Mouse (Mus musculus): ENCODE results near the gene Smim6. TPM values are rescaled to one million over a fixed set of nuclear protein-coding genes. Genes with fewer than 3 reads are reported as not detected.

Gene Smim6
- total RNA-seq, 2 experiments from 2014 or later = not detected

- intact Hi-C loops (cut with DNase I; ENCODE audit: low total_unique reads) = no loop called here
- DNase-seq = peak; percentile 65
Observed at GRCm38 (mm10) chr11:115899486-115900266, 12.1 kb upstream of the Smim6 start, which contains the start of gene Smim5. Smim5 (plus strand) TSS chr11:115899966.

DNA sequence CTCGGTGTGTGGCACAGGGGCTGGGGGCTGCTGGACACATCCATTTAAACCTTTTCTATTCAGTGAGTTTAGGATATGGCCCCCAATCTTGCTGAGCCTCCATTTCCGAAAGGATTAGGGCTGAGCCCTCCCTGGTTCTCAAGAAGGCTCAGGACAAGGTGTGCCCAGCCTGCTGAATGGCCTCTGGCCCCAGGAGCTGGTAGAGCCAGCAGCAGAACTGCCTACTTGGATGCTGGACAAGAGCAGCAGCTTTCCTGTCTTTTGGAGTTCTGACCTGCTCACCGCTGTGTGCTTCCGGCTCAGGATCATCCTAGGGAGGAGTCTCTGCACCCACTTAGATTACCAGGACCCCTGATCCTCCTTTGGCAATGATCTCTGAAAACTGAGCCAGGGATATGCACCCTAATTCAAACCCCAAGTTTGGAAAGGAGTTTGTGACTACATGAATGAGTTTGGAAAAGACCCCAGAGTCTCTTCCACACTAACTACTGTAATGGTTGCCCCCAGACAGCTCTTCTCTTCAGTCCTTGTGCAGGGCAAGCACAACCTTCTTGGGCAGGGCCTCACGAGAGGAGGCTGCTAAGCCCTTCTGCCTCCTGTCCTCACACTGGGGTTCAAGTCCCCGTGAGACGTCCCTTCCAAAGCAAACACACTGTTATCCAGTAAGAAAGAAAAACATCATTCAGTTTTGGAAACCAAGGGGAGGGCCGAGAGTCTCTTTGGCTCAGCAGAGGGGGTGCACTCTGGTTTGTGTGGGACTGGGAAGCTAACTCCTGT, 11.1 kb upstream of the Smim6 start:
- no peak for DNase-seq
- intact Hi-C loops (cut with DNase I; ENCODE audit: low total_unique reads) = no loop called here

DNA sequence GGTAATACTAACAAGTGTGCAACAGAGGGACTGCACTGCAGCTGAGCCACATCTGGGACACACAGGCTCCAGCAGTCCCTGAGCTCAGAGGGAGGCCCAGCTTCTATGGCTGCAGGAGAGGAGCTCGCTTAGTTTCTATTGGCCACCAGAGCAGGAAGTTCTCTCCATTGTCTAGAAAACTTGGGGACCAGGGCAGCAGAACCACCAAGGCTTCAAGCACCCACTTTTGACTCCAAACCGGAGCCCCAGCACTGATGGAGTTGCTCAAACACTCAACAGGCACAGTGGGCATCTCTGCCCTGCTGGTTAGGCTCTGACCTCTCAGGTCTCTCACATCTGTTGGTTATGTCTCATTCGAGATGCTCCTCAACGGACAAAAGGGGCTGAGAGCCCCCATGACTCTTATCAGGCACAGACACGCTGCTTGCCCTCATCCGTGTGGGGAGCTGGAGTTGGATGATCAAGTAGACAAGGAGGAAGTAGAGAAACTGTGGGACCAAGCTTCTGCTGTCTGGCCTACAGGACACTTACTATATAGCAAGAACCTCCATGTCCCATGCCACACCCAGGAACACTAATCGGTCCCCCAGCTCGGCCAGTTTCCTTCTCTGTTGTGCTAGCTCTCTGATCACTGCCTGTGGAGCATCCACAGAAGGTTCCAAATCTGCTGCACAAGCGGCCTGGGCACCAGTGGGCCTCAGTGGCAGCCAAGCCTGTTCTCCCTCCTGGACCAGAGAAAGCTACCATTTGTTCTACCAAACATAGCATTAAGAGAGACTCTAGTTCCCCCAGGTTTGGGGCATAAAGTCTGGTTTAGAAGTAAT, 10.3 kb upstream of the Smim6 start:
- intact Hi-C loops (cut with DNase I; ENCODE audit: low total_unique reads) = no loop called here
- no peak for DNase-seq

GRCm38 (mm10) chr11:115902177-115902576, 9.6 kb upstream of the Smim6 start:
- intact Hi-C loops (cut with DNase I; ENCODE audit: low total_unique reads) = no loop called here
- DNase-seq = no peak

DNA sequence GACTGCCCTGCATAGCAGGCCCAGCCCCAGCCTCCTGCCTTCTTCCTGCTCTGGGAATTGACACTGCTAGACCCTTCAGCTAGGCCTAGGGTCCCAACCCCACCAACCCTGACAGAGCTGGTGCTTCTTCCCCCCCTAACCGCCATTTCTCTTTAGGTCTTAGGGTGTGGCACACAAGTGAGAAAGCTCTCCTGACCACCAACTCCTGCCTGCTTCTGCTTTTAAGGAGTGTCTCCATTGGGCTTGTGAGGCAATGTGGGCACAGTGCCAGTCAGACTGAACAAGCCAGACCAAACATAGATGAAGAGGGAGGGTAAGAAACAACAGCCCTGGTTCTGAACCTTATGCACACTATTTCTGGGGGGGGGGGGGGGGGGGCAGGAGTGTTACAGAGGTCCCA, 9.0 kb upstream of the Smim6 start:
- DNase-seq = peak; percentile 56
- intact Hi-C loops (cut with DNase I; ENCODE audit: low total_unique reads) = no loop called here

DNA sequence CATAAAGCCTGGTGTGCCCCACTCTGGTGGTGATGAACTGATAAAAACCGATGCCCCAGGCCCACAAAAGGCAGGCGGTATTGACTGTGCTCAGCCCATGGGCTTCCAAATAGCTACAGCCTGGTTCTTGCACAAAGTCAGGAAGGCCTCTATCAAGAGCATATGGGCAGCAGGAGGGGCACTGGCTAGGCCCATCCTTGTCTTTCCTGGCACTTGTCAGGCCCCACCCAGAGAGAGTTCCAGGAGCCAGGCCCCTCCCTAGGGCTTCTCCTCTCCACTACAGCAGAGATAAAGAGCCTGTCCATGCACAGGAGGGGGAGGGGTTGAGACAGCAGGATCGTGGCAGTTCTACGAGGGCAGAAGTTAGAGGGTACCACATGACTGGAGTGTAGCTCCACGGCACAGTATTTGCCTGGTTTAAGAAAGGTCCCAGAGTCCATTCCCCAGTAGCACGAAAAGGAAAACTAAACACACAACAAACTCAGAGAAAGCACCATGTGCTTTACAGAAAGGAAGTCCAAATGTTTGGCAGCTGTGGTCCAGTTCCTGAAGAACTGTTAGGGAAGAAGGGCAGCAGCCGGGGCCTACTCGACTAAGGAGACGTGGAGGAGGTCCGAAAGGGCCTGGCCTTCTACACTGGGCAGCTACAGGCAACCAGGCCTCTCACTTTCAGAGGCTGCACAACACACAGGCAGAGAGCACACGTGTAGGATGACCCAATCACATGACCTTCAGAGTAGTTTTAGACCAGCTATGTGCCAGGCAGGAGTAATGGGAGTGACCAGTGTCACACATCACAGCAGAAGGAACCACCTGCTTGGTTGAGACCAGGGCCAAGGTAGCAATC, 8.2 kb upstream of the Smim6 start:
- no peak for DNase-seq
- intact Hi-C loops (cut with DNase I; ENCODE audit: low total_unique reads) = no loop called here

DNA sequence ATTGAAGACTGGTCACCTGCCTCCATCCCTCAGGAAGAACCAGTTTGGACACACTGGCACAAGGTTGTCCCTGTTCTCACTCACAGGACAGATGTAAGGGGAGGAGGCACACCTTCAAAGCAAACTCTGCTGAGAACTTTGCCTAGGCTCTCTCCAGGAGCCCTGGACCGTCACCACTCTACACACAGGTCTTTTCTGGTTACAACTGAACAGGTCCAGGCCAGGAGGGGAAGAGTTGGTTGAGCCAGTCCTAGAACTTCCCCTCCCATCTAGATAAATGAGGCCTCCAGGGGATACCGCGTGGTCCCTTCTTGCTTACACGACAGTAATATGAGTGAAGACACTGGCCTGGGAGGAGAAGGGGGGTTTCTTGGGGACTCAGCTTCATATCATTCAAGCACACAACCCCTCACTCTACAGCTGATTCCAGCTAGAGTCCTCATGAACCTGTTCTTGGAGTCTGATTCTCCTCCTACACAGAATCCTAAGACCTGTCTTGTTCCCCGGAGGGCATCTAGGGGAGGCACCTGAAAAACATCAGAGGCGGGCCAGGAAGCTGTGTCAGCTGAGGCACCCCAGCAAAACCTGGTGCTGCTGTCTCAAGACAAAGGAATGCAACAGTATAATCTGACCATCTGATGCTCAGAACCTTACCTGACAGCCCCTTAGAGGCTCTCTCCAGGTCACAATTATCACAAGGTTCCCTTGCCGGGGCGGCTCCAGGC, 7.4 kb upstream of the Smim6 start:
- intact Hi-C loops (cut with DNase I; ENCODE audit: low total_unique reads) = no loop called here
- no peak for DNase-seq

DNA sequence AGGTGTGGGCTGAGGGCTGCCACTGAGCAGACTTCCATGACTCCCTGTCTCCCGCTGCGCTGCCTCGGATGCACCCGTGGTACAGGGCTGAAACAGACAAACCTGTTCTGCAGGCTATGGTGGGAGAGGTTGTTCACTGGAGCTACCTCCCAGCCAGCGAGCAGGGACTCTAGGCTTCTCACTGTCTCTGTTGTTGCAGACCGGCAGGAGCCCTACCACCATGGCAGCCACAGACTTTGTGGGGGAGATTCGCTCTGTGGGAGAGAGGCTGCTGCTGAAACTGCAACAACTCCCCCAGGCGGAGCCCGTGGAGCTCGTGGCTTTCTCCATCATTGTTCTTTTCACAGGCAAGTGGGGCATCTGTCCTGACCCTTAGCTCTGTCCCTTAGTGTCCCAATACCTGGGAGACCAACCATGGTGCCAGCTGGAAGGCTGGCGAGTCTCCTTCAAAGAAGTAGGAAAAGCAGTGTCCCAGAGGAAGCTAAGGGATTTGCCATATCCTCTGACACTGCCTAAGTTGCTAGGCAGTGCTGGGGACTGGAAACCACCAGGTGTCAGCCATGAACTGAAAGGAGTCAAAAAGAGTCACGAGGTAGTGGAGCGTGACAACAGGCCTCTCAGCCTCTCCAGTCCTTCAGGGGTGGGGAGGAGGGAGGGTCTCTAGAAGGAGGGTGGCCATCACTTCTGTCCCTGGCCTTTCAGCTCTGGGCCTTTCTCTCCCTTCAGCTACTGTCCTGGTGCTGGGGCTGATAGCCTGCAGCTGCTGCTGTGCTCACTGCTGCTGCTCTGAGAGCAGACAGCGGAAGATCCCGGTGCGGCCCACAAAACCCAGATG, 6.6 kb upstream of the Smim6 start:
- intact Hi-C loops (cut with DNase I; ENCODE audit: low total_unique reads) = no loop called here
- no peak for DNase-seq

DNA sequence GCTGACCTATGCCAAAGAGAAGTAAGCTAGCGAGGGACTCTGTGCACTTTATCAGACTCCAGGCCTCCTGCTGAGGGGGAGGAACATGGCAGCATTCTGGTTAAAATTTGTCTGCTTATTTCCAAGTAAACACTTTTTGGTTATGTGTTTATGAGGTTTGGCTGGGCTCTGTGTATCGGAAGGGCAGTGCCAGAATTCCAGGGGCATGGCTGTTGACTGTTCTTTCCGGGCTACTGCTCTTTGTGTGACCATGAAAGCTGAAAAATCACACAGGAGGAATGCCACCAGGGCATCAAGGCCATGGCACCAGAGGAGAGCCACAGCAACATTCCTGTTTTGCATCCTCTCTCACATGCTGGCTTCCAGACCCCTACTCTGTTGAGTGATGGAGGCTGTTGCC, 5.7 kb upstream of the Smim6 start:
- DNase-seq = no peak
- intact Hi-C loops (cut with DNase I; ENCODE audit: low total_unique reads) = no loop called here

- no peak for DNase-seq
- intact Hi-C loops (cut with DNase I; ENCODE audit: low total_unique reads) = no loop called here
Observed at GRCm38 (mm10) chr11:115906521-115906920, 5.3 kb upstream of the Smim6 start.

- intact Hi-C loops (cut with DNase I; ENCODE audit: low total_unique reads) = no loop called here
- DNase-seq = no peak
Observed at GRCm38 (mm10) chr11:115911134-115911561, 669 bp upstream of the Smim6 start.

- no peak for DNase-seq
- intact Hi-C loops (cut with DNase I; ENCODE audit: low total_unique reads) = no loop called here
Observed at GRCm38 (mm10) chr11:115916579-115916978, 4.8 kb downstream of the Smim6 start.

- intact Hi-C loops (cut with DNase I; ENCODE audit: low total_unique reads) = no loop called here
- no peak for DNase-seq
Observed at GRCm38 (mm10) chr11:115918637-115919036, 6.8 kb downstream of the Smim6 start.

DNA sequence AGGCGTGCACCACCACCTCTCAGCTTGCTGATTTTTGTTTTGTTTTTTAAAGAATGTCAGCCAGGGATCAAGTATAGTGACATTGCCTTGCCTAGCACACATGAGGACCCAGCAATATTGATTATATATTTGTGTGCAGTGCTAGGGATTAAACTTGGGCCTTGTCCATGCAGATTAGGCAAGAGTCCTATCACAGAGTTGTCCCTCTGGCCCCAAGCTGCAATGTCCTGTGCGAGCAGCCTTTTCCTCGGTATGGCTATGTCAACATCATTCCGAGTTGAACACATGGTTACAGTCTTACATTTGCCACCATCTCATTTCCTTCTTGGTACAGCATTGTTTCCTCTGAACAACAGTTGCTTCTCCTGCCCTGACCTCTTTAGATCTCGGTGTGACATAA, 7.3 kb downstream of the Smim6 start:
- DNase-seq = no peak
- intact Hi-C loops (cut with DNase I; ENCODE audit: low total_unique reads) = no loop called here

DNA sequence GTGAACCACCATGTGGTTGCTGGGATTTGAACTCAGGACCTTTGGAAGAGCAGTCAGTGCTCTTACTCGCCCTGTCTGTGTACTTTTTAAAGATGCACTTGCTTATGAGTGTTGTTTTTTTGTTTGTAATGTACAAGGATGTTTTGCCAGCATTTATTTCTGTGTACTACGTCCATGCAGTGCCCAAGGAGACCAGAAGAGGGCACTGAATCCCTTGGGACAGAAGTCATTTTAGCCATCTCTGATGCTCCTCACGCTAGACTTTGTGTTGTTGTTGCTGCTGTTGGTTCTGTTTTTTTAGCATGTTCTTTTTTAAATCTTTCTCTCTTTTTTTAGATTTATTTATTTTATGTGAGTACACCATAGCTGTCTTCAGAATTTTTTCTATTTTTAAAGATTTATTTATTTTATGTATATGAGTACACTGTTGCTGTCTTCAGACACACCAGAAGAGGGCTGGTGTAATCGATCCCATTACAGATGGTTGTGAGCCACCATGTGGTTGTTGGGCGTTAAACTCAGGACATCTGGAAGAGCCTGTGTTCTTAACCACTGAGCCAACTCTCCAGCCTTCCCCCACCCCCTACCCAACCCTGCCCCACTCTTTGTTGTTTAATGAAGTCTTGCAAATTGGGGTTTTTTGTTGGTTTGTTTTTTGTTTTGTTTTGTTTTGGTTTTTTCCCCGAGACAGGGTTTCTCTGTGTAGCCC, 8.4 kb downstream of the Smim6 start:
- DNase-seq = no peak

DNA sequence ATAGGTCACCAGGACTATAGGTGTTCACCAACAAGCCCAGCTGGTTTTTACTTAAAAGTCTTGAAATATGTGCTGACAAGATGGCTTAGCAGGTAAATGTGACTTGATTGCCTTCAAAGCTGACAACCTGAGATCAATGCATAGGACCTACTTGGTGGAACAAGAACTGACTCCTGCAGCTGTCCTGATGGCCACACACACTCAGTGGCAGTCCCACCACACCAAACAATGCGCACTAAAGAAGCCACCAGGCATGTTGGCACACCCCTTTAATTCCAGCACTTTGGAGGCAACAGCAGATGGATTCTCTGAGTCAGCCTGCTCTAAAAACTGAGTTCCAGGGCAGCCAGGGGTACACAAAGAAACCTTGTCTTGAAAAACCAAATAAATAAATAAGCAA, 10.2 kb downstream of the Smim6 start:
- DNase-seq = no peak
- intact Hi-C loops (cut with DNase I; ENCODE audit: low total_unique reads) = loop anchor here (2.0 kb wide), 1 partner anchor 27 kb away; no protein-coding TSS in a partner anchor

More for the DNA sequence above, 8.4 kb downstream of the Smim6 start:
- intact Hi-C loops (cut with DNase I; ENCODE audit: low total_unique reads) = loop anchor here (2.0 kb wide), 1 partner anchor 25 kb away; no protein-coding TSS in a partner anchor

GRCm38 (mm10) chr11:115929031-115929430, 17.2 kb downstream of the Smim6 start:
- intact Hi-C loops (cut with DNase I; ENCODE audit: low total_unique reads) = no loop called here
- no peak for DNase-seq
